Mouse (Mus musculus) mouse embryonic stem cell (cell line): ENCODE measurements around the gene Ankrd66.

Experiments used
- in situ Hi-C, 2 experiments: fragments of 300-500 bp; cut with MboI; formaldehyde crosslinking; loops; 1 replicate in 1 of 2; 3 replicates in 1 of 2; pipeline ENCODE4 v1.14.3; 2019 to 2020; ENCODE audit warnings: low sequenced_read_pairs in 2 of 2, low pct_unique_long_range_greater_than_20kb in 1 of 2, mixed read lengths in 1 of 2; ENCODE audit not compliant: unreplicated experiment in 1 of 2

Gene Ankrd66

GRCm38 (mm10) chr17:43543539-43543938 is at the start of gene Ankrd66:
Gene Ankrd66 (minus strand): TSS chr17:43543639.
- in situ Hi-C loops, result no loop called here

- in situ Hi-C loops, result loop anchor here in 1 of 2 experiments (10.0 kb wide), 1 partner anchor 58 kb away; no protein-coding TSS in a partner anchor
Measured at GRCm38 (mm10) chr17:43592296-43593291, 49.2 kb upstream of the Ankrd66 start.

GRCm38 (mm10) chr17:43590531-43590930 is 47.1 kb upstream of the Ankrd66 start:
- in situ Hi-C loops, result loop anchor here in 1 of 2 experiments (10.0 kb wide), 1 partner anchor 56 kb away; no protein-coding TSS in a partner anchor

GRCm38 (mm10) chr17:43589750-43590149 is 46.3 kb upstream of the Ankrd66 start:
- in situ Hi-C loops, result loop anchor here in 1 of 2 experiments (10.0 kb wide), 1 partner anchor 55 kb away; no protein-coding TSS in a partner anchor

- in situ Hi-C loops, result no loop called here
Measured at GRCm38 (mm10) chr17:43587278-43587677, 43.8 kb upstream of the Ankrd66 start.

- in situ Hi-C loops, result no loop called here
Measured at GRCm38 (mm10) chr17:43584771-43585170, 41.3 kb upstream of the Ankrd66 start.

- in situ Hi-C loops, result no loop called here
Measured at GRCm38 (mm10) chr17:43581012-43581467, 37.6 kb upstream of the Ankrd66 start.

GRCm38 (mm10) chr17:43580456-43580855 is 37.0 kb upstream of the Ankrd66 start:
- in situ Hi-C loops, result no loop called here

GRCm38 (mm10) chr17:43573624-43574073 is 30.2 kb upstream of the Ankrd66 start:
- in situ Hi-C loops, result no loop called here

- in situ Hi-C loops, result no loop called here
Measured at GRCm38 (mm10) chr17:43569287-43569686, 25.8 kb upstream of the Ankrd66 start.

- in situ Hi-C loops, result no loop called here
Measured at GRCm38 (mm10) chr17:43567992-43568888, 24.8 kb upstream of the Ankrd66 start, which contains the start of gene Pla2g7. Gene Pla2g7 (plus strand): TSS chr17:43568098.

- in situ Hi-C loops, result no loop called here
Measured at GRCm38 (mm10) chr17:43567593-43567991, 24.2 kb upstream of the Ankrd66 start.

GRCm38 (mm10) chr17:43563192-43563987 is 20.0 kb upstream of the Ankrd66 start:
- in situ Hi-C loops, result no loop called here

- in situ Hi-C loops, result no loop called here
Measured at GRCm38 (mm10) chr17:43558678-43559077, 15.2 kb upstream of the Ankrd66 start.

GRCm38 (mm10) chr17:43557541-43558090 is 14.2 kb upstream of the Ankrd66 start:
- in situ Hi-C loops, result no loop called here

- in situ Hi-C loops, result no loop called here
Measured at GRCm38 (mm10) chr17:43557104-43557503, 13.7 kb upstream of the Ankrd66 start.

- in situ Hi-C loops, result no loop called here
Measured at GRCm38 (mm10) chr17:43554516-43555403, 11.3 kb upstream of the Ankrd66 start.
